Mouse (Mus musculus) T-helper 2 cell (primary cell): Measurements from ENCODE around the gene Lhx5.

ENCODE experiments used
- in situ Hi-C: fragments of 300-600 bp; cut with MboI, MseI; formaldehyde crosslinking; loops from one replicate; pipeline ENCODE4 v1.15.1; 2025; ENCODE audit warnings: high pct_unique_total_duplicates

Gene Lhx5

DNA sequence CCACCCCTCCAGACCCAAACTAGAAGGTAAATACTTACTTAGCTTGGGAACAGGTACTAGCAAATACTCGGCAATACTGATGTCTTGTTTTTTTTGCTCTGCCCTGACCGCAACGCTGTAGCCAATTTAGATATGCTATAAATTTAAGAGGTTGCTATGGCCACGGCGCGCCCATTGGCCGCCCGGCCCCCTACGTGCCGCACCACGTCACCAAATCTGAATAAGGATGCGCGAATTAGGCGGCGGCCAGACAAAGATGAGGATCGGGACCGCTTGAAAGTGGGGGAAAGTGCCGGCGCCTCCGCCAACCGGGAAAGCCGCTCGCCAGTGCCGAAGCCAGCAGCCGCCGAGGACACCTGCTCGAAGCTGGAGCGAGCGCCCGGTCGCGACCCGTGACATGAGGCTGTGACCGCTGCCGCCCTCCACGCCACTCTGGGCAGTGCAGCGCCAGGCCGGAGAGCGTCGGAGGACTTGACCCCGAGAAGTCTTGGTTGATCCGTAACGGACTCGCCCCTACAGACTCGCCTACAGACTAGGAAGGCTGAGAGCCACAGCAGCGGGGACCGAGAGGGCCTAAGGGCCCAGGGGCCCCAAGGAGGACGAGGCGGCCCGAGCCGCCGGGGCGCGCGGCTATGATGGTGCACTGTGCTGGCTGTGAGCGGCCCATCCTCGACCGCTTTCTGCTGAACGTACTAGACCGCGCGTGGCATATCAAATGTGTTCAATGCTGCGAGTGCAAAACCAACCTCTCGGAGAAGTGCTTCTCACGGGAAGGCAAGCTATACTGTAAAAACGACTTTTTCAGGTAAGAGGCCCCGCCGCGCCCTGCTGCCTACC is at the start of gene Lhx5:
TSS of gene Lhx5 (plus strand) at position 51 of the 837 bp plus-strand sequence.
- in situ Hi-C loops: no loop called here

- in situ Hi-C loops: no loop called here
These were observed 45.1 kb upstream of the Lhx5 start for GRCm38 (mm10) chr5:120386361-120386760.

DNA sequence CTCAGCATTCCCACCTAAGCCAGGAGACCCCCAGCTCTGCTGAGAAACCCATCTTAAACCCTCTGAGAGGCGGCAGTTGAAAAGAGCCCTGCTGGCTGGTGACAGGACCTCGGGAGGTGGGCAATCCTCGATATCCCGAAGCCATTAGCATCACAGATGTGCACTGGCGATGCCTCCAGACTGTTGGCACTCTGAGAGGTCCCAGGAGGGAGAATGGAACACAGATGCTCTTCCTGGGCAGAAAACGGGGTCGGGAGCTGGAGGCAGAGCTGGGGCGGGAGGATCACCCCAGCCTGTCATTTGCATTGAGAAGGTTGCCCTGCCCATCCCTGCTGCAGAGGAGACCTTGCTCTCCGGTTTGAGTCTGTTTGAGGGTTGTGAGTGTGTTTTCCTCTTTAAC is 42.7 kb upstream of the Lhx5 start:
- in situ Hi-C loops: no loop called here

DNA sequence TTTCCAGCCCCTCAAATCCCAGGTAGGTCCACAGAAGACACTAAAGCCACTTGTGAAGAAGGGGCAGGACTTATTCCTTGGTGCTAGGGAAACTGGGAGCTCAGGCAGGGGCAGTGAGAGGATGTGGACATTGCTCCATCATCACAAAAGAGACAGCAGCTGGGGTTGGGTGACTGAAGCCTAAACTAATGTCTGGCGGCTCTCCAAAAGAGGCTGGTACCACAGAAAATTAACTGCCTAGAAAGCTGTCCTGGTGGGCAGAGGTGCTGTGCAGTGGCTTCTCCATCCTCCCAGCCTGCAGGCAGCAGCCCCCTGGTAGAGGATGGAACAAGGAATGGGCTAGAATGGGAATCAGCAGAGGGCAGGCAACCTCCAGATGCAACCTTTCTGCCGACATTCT is 41.5 kb upstream of the Lhx5 start:
- in situ Hi-C loops: no loop called here

DNA sequence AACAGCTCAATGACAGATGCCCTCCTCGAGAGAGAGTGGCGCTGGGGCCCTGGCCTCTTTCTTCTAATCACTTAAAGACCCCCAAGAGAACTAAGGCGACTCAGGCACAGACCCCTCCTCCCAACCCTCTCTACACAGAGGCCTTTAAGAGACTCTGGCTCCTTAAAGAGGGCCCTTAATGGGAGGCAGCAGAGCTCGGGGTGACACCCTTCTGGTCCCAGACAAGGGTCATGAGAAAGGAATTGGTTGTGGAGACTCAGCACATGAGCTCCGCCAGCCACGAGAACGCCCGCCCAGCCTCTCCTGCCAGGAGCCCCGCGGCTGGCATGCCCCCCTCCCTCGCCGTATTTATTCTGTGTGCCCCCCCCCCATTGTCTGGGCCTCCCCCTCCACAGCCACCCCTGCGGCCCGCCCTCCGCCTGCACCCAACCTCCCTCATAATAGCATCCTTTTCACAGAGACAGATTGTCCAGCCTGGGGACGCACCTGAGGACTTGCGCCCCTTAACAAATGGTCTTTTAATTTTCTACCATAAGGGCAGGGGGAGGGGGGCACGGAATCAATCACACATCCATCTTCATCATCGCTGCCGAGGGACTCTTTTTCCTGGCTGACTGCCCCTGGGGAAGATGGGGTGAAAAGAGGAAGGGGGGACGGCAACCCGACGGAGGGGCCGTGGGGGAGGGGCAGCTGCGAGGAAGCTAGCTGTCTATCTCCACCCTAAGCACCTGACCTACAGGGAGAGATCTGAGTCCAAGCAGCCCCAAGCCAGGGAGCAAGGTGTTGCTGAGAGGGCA is 37.4 kb upstream of the Lhx5 start:
- in situ Hi-C loops: no loop called here

DNA sequence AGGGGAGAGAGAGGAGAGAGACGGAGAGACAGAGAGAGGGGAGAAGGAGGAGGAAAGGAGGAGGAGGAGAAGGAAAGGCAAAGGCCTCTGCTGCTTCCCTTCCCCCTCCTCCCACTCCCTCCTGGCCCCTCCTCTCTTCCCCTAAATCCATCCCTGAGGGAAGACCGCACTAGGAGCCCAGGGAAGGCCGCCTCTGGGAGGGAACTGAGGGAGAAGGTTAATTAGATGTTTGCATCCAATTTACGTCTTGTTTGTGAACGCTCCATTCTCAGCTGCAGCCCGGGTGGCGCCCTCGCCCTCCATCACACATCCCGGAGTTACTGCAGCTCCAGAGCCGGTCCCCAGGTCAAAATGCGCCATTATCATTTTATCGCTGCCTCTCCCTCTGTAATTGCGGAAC is 33.5 kb upstream of the Lhx5 start:
- in situ Hi-C loops: no loop called here

DNA sequence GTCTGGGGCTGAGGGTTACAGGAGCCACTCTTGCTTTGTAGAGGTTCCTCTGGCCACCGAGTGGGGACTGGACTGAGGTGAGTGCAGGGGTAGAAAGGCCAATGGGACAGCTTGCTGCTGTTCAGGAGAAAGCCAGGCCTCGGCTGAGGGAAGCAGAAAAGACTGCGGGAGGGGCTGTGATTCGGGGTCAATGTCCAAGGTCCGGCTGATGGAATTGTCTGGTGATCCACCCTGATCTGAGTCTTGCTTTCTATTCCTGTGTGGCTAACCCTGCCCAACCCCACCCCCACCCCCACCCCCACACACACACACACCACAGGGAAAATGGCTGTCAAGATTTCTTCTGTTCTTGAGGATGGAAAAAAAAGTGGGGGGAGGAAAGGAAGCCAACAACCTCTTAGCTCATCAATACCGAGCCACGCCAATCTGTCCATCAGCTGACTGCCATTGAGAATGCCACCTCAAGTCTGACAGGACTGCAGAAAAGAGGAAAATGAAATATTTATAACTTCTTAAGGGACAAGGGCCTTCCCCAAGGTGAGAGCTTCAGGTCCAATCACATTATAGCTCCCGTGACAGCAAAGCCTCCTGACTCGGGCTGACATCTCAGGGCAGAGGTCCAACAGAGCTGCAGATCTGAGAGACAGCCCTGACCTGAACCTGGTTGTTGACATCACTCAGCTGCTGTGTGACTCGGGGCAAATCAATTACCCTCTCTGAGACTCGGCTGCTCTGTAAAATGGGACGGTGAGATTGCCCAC is 26.5 kb upstream of the Lhx5 start:
- in situ Hi-C loops: no loop called here

DNA sequence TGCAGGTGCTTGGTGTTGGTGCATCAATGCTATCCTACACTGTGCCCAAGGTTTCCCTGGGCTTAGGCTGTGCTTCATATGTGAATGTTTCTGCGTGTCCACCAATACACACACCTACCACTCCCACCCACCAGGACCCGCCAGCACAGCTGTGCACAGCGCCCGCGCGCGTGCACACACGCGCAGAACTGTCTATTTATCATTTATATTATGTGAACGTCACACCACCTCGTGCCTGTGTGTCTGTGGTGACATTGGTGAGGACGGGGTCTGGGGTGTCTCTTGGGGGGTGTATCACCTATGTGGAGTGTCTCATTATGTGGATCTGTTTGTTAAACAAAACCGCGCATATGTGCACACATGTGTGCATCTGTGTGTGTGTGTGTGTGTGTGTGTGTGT is 22.6 kb upstream of the Lhx5 start:
- in situ Hi-C loops: no loop called here

DNA sequence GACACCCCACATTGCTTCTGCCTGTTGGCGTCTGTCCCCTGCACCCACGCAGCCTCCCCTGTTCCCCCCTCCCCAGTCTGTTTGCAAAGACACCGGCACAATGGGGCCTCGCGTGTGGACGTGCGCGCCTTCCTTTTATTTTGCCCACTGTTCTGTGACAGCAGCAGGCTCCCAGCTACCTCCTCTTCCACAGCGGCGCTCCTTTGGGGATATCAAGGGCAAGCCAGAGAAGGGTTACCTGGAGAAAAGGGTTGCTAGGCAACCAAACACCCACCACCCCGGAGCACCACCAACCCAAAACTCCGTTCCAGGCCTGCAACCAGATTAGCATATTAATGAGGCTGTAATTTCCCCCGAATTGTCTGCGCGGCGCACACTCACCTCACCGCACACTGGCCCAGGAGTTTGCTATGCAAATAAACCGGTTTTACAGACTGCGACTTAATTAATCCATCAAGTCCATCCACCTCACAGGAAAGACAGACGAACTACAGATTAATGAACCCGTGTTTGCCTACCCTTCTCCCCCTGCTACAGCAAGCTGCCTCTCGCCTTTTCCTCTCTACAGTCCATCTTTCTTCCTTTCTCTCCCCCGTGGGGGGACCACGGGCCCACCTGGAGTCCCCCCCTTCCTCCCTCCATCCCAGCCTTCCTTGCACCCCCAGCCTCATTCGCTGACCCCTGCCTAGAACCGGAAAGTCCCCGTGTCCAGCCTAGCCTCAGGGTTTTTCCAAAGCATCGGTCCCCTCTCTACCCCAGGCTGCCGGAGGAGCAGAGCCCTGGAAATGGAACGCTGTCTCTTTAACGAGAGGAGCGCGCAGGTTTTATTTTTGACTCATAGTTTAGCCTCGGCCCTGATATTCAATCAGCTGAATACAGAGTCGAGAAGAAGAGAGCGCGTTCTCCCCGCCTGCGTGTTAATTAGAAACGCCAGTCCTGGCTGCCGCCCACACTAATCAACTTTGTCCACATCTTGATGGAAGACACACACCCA is 21.8 kb upstream of the Lhx5 start:
- in situ Hi-C loops: no loop called here

DNA sequence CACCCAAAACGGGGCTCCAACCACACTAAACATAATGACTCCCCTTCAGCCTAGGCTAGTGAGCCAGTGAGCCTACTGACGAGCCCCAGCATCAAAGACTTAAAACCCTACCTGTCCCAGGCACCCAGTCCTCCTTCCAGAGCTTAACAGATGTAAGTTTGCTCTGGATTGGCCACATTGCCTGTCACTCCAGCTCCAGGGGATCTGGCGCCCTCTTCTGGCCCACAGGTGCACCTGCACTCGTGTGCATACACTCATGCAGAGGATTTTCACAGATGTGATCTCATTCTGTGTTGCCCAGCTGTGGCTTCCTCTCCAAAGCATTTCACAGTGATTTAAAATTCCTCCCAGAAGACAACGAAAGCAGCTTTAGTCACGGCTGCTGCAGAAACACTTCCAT is 18.1 kb upstream of the Lhx5 start:
- in situ Hi-C loops: no loop called here

DNA sequence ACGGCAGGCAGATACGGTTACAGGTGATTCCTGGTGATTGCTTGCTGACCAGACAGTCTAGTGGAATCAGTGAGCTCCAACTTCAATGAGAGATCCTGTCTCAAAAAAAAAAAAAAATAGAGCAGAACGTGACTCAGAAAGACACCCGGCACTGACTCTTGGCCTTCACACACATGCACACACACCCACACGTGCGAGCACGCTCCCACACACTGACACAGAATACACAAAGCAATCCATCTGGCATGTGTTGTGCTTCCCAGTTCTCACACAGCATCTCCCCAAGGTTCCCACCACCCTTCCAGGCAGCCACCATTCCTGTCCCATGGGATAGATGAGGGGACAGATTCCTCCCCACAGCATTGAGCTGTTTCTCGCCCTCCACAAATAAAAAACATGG is 11.4 kb upstream of the Lhx5 start:
- in situ Hi-C loops: no loop called here

- in situ Hi-C loops: no loop called here
These were observed 7.5 kb upstream of the Lhx5 start for GRCm38 (mm10) chr5:120424039-120424438.

- in situ Hi-C loops: no loop called here
These were observed 6.8 kb upstream of the Lhx5 start for GRCm38 (mm10) chr5:120424657-120425056.

DNA sequence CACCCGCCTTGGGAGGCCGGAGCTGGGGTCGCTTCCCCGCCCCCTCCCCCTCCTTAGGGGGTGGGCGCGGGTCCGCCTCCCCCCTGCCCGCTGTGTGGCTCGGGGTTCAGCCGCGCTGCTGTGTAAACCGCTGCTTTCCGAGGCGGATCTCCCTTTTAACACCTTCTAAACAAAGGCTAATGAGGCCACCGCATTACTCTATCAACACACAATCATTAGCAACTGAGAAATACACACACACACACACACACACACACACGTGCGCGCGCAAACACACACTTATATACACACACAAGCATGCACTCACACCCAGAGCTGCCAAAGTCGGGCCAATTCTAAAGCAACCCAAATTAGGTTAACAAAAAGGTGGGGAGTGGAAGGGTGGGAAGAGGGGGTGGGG is 5.8 kb upstream of the Lhx5 start:
- in situ Hi-C loops: no loop called here

DNA sequence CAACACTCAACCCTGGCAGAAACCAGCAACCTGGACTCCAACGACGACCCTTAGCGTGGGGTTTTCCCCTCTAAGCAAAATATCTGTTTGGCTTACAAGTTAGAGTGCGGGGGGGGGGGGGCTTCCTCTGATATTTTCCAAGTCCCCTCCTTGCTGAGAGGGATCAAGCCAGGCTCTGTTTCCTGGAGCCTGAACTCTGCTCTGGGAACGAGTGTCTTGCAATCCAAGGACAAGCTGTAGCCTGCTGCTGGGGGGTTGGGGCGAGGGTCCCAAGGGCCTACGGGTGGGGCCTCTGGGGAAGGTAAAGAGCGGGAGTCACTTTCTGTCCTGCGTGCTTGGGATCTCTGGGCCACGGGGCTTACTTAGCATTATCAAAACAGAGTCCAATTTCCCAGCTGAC is 4.9 kb upstream of the Lhx5 start:
- in situ Hi-C loops: no loop called here

- in situ Hi-C loops: no loop called here
These were observed 4.0 kb upstream of the Lhx5 start for GRCm38 (mm10) chr5:120427451-120427938.

- in situ Hi-C loops: no loop called here
These were observed 3.2 kb upstream of the Lhx5 start for GRCm38 (mm10) chr5:120428189-120428838.

- in situ Hi-C loops: no loop called here
These were observed 2.5 kb upstream of the Lhx5 start for GRCm38 (mm10) chr5:120428990-120429389.

GRCm38 (mm10) chr5:120429692-120430091 is 1.8 kb upstream of the Lhx5 start:
- in situ Hi-C loops: no loop called here

GRCm38 (mm10) chr5:120431001-120431583 is 407 bp upstream of the Lhx5 start:
- in situ Hi-C loops: no loop called here
